Mouse (Mus musculus) heart, postnatal 14 days (tissue): ENCODE measurements around the gene Cpxm2. TPM values are rescaled to one million over a fixed set of nuclear protein-coding genes. Genes with fewer than 3 reads are reported as not detected.

Source experiments
- DNase-seq, 2 experiments: peaks; one replicate each; pipeline ENCODE4 v3.0.0; 2021 to 2022
- intact Hi-C: fragments of 180-260 bp; cut with DNase I; formaldehyde crosslinking; loops from one replicate; pipeline ENCODE4 v1.15.1; 2025
- long read RNA-seq, 2 experiments: library from polyadenylated mRNA; stranded (forward); transcript quantifications; one replicate each; pipeline ENCODE4 v2.0.0; 2021
- total RNA-seq, 2 experiments: library from RNA; stranded (reverse); gene quantifications; 2 replicates each; pipeline ENCODE4 v1.2.3; 2021

Cpxm2 gene
- under 1 TPM; 0.74 to 0.78 TPM for total RNA-seq
- long read RNA-seq, experiment 1, partial matches to known transcripts, result 0 of 1 reads
- long read RNA-seq, experiment 1, other reads (novel, unspliced or antisense), result 1 of 1 reads
- long read RNA-seq, experiment 2, partial matches to known transcripts, result 0 of 1 reads
- long read RNA-seq, experiment 2, other reads (novel, unspliced or antisense), result 1 of 1 reads

DNA sequence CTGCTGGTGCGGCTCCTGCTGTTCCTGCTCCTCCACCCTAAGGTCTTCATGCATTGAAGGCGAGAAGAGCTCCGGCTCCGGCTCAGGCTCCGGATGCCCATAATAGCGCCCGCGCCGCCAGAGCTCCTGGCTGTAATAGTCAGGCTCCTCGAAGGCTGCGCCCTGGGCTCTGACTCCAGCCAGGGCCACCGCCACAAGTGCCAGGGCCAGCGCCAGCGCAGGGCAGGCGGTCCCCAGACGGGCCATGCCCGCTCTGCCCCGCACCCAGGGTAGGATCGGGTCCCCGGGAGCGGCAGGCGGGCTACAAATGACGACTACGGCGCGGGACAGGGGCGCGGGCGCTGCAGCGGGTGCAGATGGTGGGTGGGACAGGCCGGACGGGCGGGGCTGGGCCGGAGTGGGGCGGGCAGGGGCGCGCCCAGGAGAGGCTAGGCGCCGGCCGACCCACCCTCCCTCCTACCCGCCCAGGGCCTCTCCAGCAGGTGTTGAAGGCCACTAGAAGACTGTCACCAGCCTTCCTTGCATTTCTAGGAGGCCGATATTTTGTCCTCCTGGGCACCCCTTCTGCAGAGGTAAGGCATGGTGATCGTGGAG is at the start of gene Cpxm2:
Gene Cpxm2 (minus strand): TSS at position 372 of the 594 bp plus-strand sequence.
- intact Hi-C loops, result no loop called here
- DNase-seq, result peak in 1 of 2 experiments; percentile 5

DNA sequence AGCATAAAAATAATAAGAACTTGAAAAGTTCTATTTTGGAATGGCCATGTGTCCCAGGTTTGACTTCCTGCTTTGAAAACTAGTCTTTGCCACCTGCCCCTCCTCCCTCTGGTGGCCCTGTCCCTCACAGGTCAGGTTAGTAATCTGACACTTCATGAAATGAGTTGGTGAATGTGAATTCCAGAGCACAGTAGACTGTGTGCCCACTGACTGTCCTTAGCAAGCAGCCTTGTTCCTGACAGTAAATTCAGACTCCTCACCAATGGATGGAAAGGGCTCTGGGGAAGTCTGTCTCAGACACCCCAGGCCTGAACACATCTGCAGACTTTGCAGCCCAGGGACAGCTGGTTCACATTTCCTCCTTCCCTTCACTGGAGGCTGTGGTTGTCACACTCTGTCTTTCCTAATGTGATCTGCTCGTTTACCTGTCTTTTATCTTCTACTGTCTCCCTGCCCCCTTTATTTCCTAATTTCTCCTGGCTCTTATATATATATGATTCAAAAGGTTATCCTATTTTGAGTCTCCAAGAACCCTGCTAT is 49.6 kb upstream of the Cpxm2 start:
- intact Hi-C loops, result no loop called here
- no peak for DNase-seq

DNA sequence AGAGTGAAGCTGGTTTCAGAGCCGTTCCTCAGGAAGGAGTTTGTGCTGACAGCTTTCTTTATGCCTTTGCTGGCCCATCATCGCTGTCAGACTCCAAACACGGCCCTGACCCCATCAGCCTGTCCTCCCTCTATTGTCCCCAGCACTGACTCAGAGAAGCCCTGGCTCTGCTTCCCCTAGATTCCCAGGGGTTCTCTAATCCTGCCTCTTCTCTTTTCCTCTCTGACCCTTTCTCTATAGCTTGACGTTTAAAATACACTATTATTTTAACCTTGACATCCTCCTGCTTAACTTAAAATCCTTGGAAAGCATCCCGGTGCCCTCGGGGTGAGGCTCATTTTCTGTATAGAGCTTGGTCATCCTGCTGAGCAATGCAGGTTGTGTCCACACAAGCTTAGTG is 45.1 kb upstream of the Cpxm2 start:
- no peak for DNase-seq
- intact Hi-C loops, result no loop called here

DNA sequence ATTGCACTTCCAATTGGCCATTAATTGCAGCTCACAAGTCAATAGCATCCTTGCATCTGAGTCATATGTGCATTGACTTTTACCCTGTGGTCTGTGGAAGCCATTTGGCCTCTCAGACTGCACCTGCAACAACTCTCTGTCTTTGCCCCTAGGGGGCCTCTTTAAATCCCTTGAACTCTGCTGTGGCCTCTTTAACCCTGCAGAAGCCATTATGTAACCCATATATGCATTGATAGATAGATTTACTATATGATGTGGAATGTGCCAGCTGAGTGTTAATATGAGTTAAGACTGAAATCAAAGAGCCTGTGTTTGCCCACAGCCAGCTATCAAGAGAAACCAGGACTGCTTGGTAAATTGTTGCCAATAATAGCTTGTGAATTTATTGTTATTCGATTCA is 44.3 kb upstream of the Cpxm2 start:
- intact Hi-C loops, result no loop called here
- DNase-seq, result no peak

DNA sequence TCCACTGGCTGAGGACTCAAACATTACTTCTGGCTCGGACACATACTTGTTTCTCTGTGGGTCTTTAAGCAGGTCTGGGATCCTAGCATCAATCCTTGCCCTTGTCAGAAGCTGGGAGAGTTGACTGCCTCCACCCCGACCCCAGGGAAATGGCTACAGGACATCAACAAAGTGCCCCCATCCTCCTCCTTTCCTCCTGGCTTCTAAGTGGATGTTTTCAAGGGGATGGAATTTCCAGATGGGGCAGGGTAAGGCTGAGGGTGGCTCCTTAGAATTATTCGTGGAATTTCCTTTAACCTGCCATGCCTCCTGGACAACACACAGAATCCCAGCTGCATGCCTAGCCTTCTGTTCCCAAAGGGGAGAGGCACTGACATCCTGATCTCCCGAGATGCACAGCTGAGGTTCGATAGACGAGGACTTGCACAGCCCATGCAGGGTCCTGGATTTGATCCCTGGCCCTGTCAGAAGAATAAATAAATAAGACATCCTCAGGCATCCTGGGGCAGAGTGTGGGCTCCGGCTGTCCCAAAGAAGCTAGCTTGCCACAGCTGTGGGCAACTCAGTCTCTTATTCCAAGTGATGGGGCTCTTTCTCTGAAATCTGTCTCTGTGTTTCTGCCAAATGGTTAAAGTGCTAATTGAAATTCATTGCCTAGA is 43.4 kb upstream of the Cpxm2 start:
- DNase-seq, result no peak
- intact Hi-C loops, result no loop called here

DNA sequence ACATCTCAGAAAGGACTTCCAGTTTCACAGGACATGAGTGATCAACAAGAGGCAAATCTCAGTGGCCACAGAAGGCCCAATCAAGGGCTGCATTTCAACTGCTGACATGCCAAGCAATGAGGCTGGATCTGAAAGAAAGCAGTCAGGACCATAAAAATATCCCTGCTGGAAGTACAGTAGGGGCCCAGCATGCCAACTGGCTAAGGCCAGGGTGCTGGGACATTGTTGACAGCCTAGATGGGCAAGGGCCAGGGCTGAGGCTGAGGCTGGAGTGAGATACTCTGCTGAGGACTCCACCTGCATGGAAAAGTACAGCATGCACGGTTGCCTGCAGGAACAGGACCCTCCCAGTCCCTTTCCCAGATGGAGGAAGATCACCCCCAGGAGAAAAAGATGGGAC is 42.0 kb upstream of the Cpxm2 start:
- intact Hi-C loops, result no loop called here
- peak; percentile 43 to 73 for DNase-seq

DNA sequence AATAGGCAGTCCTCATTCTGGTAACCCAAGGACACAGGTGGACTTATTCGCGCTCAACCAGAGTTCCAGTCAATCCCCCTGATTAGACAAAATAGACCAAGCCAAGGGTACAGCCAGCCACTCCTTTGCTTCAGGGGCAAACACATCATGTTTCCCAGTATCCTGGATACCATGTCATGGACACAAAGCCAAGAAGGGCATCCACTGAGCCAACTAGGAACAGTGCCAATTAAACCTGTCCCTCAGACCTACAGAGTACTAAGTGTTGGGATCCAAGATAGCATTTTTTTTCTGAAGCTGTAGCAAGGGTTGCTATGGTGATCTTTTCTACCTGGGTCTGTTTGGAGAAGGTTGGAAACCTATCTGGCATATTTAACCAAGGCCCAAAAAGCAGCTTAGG is 39.1 kb upstream of the Cpxm2 start:
- peak; percentile 12 to 52 for DNase-seq
- intact Hi-C loops, result no loop called here

DNA sequence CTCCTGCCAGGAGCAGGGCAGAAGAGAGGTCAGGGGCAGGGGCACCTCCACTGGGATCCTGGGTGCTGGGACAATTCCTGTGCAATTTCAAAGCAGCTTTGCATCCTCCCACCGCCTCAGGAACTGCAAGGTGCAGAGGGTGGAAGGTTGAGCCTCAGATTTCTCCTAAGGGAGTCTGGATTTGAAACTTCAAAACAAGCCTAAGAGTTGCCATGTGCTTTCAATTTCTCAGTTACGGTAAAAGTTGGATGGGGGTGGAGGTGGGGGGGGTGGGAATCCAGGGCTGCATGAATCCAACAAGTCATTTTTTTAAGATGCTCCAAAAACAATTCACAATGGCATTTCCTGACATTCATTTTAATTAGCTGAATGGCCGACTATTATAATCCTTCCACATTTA is 32.9 kb upstream of the Cpxm2 start:
- intact Hi-C loops, result no loop called here
- DNase-seq, result no peak

DNA sequence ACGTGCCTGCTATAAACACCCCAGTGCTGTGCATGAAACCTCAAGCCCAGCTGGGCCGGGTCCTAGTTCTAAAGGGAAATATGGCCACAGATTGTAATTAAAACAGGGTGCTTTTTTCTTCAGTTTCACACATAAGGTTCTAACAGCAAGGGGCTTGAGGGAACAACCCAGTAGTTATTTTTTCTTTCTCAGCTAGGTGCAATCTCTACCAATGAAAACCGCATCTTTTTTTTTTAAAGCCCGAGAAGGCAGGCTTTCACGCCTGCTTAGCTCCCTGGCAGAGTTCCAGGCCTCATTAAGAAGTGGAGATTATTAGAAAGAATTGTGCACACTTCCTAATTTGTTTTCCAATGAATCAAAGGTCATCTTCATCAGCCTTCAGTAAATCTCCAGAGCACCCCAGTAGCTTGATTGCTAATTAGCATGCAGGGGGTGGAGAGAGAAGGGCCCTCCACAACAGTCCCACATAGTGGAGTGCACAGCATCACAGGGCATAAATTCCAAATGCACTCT is 29.4 kb upstream of the Cpxm2 start:
- intact Hi-C loops, result no loop called here

DNA sequence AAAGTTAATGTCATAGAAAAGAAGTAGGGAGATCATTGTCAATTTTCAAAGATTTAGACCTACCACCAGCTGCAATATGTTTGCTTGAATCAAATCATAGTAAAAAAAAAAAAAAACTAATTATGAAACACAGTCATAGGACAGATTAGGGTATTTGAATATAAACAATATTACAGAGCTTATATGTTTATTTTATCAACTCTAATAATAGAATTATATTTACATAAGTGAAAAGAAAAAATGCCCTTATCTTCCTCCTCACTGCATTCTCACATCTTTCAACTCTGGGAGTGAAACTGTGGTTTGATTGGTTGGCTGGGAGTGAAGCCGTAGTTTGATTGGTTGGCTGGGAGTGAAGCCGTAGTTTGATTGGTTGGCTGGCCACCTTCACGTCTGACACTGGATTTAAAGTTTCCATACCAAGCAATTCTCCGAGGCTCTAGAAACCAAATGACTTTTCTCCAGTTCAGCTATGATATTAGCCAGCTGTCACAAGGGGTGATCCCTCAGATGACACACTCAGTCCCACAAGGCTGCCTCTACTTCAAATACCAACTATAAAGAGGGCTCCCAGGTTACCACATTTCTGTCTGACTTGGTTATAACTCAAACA is 27.2 kb upstream of the Cpxm2 start:
- no peak for DNase-seq
- intact Hi-C loops, result no loop called here

More for the DNA sequence above, 29.4 kb upstream of the Cpxm2 start:
- no peak for DNase-seq

DNA sequence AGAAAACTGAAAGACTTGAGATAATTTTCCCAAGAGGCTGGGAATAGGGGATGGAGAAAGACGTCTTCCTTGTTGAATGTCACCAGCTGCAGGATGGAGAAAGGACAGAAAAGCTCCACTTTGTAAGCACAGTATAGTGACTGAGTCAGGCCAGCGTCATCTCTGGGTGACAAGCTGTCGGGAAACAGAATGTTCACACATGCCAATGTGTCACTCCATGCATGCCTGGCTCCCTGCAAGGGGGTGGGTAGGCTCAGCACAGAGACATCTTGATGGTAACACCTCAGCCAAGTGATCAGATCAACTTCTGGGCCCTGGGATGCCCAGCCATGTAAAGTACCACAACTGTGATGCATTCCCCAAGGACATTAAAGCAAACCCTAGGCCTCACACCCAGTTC is 26.5 kb upstream of the Cpxm2 start:
- intact Hi-C loops, result no loop called here

DNA sequence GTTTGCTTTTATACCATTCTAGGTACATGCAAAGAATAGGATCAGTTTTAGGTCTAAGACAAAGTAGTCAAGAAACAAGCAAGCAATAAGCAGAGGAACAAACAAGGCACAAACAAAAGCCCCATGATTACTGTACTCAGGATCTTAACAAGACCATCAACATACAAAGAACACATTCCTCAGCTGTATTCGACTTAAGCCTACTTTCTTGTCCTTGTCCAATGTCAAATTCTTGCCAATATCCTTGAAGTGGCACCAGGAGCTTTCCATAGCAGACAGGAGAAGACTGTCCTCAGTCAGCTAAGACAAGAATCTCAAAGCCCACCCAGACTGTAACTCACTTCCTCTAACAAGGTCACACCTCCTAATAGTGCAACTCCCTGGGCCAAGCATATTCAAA is 24.5 kb upstream of the Cpxm2 start:
- no peak for DNase-seq
- intact Hi-C loops, result no loop called here

More for the DNA sequence above, 26.5 kb upstream of the Cpxm2 start:
- no peak for DNase-seq

DNA sequence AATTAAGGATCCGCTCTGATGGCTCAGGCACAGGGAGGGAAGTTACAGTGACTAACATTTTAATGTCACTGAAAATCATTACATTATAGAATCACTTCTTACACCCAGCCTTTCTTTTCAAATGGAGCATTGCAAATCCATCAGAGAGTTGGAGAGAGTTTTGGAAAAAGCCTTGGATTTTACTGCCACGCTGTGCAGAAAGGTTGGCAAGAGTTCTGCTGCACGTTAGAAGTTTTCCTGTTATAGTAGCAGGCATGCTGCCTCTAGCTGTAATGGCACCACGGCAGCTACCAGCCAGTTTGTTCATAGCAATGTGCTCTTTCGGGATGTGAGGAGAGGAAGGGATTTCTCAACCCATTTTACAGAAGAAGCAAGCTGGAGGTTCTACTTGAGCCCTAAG is 20.2 kb upstream of the Cpxm2 start:
- no peak for DNase-seq
- intact Hi-C loops, result no loop called here

DNA sequence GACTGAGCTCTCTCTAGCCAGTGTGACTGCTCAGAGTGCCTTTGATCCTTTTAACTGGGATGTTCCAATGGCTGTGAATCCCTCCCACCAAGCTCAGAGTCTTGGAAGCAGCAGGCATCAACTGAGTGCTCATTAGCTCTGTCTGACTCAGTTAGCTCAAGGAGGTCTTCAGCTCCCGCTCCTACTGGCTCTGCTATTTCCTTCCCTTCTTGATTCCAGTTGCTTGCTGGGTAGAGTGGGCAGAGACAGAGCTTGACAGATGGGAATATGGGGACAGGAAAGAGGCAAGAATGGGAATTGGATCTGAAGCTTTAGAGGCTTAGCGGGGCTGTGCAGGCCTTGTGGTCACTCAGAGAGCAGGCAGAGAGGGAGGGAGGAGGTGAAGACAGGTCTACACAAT is 19.8 kb upstream of the Cpxm2 start:
- intact Hi-C loops, result no loop called here
- no peak for DNase-seq

DNA sequence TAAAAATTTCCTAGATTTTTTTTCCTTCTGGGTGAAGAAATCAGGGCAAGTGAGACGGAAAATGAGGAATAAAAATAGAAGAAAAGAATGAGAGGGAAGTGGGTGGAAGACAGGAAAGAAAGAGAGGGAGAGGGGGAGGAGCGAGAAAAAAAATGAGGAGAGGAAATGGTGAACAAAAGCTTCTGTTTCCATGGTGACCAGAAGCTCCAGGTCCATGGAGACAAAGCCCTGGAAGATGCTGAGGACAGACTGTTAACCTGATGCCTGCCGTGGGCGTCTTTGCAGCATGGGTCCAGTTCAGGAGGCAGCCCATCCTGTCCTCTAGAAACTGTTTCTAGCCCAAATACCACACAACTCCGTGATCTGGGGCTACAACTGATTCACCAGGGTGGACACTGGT is 17.7 kb upstream of the Cpxm2 start:
- intact Hi-C loops, result no loop called here
- DNase-seq, result no peak

DNA sequence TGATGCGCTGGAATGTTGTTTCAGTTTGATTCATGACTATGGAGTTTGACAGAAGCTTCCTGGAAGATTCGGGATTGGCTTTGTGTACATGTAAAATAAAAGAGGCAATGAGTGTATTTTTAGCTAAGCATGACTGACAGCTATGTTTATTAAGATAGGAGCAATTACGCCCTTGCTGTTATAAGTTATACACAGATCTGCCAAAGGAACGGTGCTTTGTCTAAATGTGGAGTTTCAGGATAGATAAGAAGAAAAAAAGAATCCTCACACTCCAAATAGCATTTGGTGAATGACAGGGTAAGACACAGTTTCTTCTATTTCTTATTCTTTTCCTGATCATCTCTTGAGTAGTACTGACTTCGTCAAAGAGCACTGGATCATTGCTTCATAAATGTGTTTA is 17.2 kb upstream of the Cpxm2 start:
- intact Hi-C loops, result no loop called here
- DNase-seq, result no peak

DNA sequence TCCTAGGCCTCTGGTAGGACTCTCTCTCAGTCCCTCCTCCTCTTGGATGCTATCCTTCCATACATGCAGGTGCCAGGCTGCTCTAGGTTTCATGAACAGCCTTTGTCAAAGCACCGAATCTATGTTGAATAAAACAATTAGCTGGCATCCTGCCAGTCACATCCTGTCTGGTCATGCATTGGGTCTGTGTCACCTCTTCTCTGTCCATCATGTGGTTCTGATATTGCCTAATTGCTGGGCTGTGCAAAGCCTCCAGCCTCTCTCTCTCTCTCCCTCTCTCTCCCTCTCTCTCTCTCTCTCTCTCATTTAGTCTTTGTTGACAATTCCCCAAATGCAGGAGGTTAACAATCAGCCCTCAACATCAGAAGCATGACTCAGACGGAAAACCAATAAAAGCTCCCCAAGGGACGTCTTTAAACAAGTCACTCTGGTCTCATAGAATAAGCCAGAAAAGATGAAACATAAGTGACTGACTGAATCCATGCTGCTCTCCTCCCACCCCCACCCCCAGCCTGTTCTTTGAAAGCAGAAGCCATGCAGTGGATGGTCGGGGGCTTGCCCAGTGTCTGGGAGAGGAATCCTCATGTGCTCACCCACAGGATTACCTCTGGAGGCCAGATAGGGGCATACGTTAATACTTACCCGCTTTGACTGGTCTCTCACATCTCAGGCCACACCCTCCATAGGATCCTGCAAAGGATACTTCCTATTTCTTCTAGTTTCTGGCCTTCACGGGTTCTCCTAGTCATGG is 15.1 kb upstream of the Cpxm2 start:
- no peak for DNase-seq
- intact Hi-C loops, result no loop called here

DNA sequence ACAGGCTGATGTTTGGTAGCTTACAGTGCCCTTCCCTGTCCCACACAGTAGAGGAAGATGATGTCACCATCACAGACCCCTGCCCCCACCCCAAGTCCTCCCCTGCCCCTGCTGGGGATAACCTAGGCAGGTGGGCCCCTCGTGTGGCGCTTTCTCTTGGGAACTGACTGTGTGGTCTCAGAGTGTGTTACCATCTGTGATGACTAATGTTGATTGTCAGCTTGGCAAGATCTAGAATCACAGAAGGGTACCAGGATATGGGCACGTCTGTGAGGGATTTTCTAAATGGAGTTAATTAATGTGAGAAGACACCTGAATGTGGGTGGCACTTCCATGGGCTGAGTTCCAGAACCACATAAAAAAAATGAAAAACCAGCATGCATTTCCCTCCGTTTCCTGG is 12.7 kb upstream of the Cpxm2 start:
- intact Hi-C loops, result no loop called here
- DNase-seq, result no peak

DNA sequence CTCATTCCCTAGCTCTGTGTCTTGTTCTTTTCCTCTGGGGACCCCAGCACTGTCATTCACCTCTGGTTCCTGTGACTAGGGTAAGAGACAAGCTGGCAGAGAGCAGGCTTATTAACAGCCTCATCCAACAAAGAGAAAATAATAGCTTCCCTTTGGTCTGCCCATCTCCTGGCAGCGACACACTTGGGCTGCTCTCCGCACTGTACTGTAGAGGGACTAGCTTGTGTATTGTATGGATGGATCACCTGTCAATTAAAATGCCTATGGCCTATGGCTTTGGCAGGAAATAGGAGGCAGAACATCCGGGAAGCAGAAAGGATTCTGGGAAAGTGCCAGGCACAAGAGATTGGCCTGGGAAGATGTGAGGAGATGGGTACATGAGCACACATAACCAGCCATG is 7.7 kb upstream of the Cpxm2 start:
- intact Hi-C loops, result no loop called here

DNA sequence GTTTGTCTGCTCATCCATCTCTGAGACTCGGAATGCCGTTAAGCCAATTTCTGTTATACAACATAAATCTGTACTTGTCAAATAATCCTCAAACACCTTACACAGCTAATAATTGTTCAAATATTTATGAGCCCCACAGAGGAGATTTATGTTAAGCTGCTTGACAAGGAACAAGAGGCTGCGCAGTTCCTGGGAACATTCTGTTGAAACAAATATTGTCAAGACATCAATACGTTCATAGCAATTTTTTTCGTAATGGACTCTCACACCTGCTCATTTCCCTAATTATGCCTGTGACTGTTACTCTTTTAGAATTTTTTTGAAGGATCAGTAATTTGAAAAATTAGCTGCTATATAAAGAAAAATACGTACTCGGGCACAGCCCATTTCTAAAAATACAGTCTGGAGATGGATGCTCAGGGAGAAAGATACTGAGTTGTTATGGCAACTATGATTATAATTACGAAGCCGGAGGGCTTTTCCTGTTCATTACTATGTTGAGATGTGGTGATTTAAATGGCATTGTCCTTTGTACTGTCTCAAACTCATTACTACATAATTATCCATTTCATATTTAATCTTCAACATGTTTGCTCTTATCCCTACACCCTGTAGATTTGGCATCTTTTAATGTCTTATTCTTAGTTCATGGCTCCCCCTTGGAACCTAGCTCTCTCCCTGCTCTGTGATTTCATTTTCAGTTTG is 3.9 kb upstream of the Cpxm2 start:
- intact Hi-C loops, result no loop called here
- no peak for DNase-seq

More for the DNA sequence above, 7.7 kb upstream of the Cpxm2 start:
- DNase-seq, result no peak
